Mouse (Mus musculus) heart, postnatal 0 days (tissue): ENCODE measurements around the gene Cd8b1.

ENCODE experiments used
- CTCF ChIP-seq: IDR thresholded peaks from 2 replicates; pipeline ENCODE4 v1.5.1; 2016; ENCODE audit warnings: antibody characterized with exemption, control low read depth, low read depth
- EP300 ChIP-seq: IDR thresholded peaks from 2 replicates; pipeline ENCODE4 v1.6.1; 2016; ENCODE audit warnings: antibody characterized with exemption, low read depth

DNA sequence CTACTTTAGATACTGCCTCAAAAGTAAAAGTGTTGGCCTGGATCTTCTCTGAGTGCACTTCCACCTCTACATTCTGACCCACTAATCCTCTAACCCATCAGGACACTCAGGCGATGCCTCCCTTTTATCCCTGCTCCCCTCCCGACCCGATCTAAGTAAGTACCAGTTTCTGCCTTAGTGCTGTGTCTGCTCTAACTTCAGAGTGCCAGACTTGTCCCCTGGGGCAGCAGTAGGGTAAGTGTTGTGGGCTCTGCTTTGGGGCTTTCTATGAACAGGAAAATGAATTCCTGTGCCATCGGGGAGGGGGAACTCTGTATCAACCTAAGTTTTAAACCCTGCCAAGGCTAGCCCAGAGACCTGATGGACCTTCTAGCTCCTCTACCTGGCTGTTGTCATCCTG lies 37.6 kb downstream of the Cd8b1 start:
- TF ChIP-seq CTCF (no peak), EP300 (no peak)
